Mouse (Mus musculus) liver, postnatal 0 days (tissue): ENCODE data around the gene Igf2.

Experiments
- CTCF ChIP-seq: sonication (generic); IDR thresholded peaks from 2 replicates; pipeline ENCODE4 v1.5.1; 2016; ENCODE audit warnings: antibody characterized with exemption, low read depth
- EP300 ChIP-seq: IDR thresholded peaks from 2 replicates; pipeline ENCODE4 v1.6.1; 2016; ENCODE audit warnings: antibody characterized with exemption, low read depth, mild to moderate bottlenecking

GRCm38 (mm10) chr7:142669751-142670625 lies 3.4 kb upstream of the Igf2 start, which contains the start of gene Gm49394:
- no peak for TF ChIP-seq CTCF
- TF ChIP-seq EP300, result no peak
